Mouse (Mus musculus): ENCODE measurements at regions not wholly inside any gene's neighbourhood (a gene's known extent, or its start where the extent isn't known, plus 50 kb on each side); places are given as distances from the start of the nearest gene placed in this dataset.
A peak's percentile ranks its signal among the peaks of the same experiment; 100 is the strongest.

DNA sequence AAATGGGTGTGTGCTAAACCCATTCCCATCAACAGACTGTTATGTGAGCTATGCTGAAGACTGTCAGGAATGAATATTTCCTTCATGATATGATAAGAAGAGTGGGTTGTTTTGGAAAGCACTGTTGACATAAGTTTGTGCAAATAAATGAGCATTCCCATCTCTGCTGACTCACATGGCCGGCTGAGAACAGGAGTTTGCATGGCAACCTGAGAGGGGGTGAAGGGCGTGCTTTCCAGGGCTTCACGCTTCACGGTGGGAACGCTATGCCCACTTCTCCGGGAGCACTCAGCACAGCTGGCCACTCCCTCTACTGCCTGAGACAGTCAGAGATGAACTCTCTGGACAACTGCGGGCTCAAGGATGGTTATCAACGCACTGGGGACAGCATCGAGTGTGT, 348.9 kb upstream of the Slc24a5 start:
- H3K9me3 ChIP-seq, result no peaks in the 10 kb centered on the region
- H3K9ac ChIP-seq, result no peak overlapping the region
- no peak overlapping the region for H3K27ac ChIP-seq
- no peak for ATAC-seq (ENCODE audit: low FRiP score)
- H3K36me3 ChIP-seq, result no peaks in the 10 kb centered on the region
- no peak overlapping the region for H3K4me3 ChIP-seq
- H3K4me2 ChIP-seq, result no peak overlapping the region
- 76% methylated on average over 9 of the region's 9 CpGs for WGBS
- H3K27me3 ChIP-seq, result no peaks in the 10 kb centered on the region
- H3K4me1 ChIP-seq (replicated peaks), result peaks cover 4% of the 10 kb centered on the region; the same call in 1 of the 2 replicates

DNA sequence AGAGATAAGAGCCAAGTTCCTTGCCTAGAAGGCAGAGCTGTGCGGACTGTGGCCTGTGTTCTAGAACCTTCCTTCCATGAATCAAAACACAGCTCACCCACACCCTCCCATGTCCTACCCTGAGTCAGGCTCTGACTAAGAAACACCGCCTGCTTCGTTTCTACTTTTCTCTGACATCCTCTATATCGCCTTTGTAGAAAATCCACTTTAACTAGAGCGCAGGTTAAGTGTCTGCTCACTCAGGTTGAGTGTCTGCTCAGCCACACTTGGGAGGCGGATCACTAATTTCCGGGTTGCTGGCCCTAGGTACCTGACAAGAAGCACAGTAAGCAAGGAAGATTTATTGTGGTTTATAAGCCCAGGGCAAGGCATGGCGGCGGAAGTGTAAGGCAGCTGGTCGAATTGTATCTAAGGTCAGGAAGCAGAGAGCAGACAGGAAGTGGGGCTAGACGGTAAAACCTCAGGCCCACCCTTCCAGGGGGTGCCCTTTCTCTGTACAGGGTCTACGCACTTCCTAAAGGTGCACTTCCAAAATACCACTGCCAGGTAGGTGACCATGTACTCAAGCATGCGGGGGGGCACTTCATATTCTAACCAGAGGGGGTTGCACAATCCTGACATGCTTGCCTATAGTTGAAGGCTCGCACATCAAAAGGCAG, 348.0 kb upstream of the Slc24a5 start:
- Histone ChIP-seq H3K9ac (no peak overlapping the region), H3K9me3 (no peaks in the 10 kb centered on the region), H3K27ac (peak overlapping the region; percentile 19), H3K27me3 (no peaks in the 10 kb centered on the region), H3K36me3 (no peaks in the 10 kb centered on the region), H3K4me3 (no peak overlapping the region), H3K4me1 (replicated peaks) (peaks cover 7% of the 10 kb centered on the region), H3K4me2 (no peak overlapping the region)
- no peak for ATAC-seq (ENCODE audit: low FRiP score)
- WGBS, result 80% methylated on average over 14 of the region's 14 CpGs

DNA sequence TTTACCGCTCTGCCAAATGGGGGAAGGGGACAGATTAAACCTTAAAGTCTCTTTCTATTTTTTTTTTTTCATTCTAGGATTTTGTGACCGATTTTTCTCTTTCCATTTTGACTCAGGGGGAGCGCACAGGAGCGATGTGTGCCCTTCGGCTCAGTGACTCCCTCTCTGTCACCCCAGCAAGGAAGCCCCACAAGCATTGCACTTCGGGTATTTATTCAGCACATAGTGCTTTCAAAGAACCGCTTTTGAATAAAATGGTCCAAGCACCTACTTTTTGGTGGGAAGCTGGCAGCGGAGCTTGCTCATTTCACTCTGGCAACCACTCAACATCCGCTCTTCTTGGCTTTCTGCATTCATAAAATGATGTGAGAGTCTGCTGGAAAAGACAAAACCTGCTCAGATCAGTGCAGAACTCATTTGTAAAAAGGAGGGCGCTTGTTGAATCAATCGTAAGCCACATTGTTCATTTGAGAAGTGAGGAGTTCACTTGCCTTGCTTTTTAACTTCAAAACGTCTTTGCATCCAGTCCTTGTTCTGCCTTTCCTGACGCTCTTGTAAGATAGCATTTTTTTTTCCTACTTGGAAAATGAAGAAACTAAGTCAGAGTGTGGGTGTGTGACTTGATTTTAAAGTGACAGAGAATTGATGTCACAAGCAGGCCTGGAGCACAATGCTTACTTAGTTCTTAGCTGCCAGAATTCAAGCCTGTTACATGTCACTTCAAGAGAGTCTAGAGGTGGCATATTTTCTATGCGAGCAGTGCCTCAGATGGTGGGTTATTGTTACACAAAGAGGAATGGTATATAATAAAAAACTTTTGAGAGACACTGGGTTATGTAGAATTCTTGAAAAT, 347.1 kb upstream of the Slc24a5 start:
- no peak overlapping the region for H3K4me2 ChIP-seq
- WGBS, result 68% methylated on average over 14 of the region's 14 CpGs
- no peaks in the 10 kb centered on the region for H3K36me3 ChIP-seq
- peak; percentile 38; the same call in 1 of the 2 replicates for ATAC-seq (ENCODE audit: low FRiP score)
- no peaks in the 10 kb centered on the region for H3K9me3 ChIP-seq
- H3K4me1 ChIP-seq (replicated peaks), result peaks cover 14% of the 10 kb centered on the region
- no peak overlapping the region for H3K4me3 ChIP-seq
- no peaks in the 10 kb centered on the region for H3K27me3 ChIP-seq
- H3K27ac ChIP-seq, result peak overlapping the region; percentile 19; the same call in 1 of the 2 replicates
- no peak overlapping the region for H3K9ac ChIP-seq

DNA sequence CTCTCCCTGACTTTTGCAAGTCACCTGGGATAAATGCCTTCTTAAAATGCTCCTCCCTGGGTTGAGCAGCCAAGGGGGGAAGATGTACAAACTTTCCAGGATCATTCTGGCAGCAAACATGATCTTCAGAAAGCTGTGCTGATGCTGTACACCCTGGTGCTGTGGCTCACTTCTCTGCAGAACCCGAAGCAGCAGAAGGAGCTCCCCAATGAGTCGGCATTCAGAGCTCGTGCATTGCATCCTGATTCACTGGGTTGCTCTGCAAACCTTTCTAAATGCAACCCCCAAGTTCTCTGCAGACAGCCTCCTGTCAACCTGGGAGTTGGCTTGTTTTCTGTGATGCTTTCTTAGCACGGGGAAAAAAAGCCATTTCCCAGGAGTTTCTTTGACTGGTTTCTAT, 343.8 kb upstream of the Slc24a5 start:
- Histone ChIP-seq H3K9me3 (no peaks in the 10 kb centered on the region), H3K27me3 (no peaks in the 10 kb centered on the region), H3K36me3 (no peaks in the 10 kb centered on the region), H3K27ac (peak overlapping the region; percentile 48; the same call in 1 of the 2 replicates), H3K9ac (no peak overlapping the region), H3K4me1 (replicated peaks) (peaks cover 14% of the 10 kb centered on the region), H3K4me2 (no peak overlapping the region), H3K4me3 (no peak overlapping the region)
- 65% methylated on average over 4 of the region's 4 CpGs for WGBS
- no peak for ATAC-seq (ENCODE audit: low FRiP score)

DNA sequence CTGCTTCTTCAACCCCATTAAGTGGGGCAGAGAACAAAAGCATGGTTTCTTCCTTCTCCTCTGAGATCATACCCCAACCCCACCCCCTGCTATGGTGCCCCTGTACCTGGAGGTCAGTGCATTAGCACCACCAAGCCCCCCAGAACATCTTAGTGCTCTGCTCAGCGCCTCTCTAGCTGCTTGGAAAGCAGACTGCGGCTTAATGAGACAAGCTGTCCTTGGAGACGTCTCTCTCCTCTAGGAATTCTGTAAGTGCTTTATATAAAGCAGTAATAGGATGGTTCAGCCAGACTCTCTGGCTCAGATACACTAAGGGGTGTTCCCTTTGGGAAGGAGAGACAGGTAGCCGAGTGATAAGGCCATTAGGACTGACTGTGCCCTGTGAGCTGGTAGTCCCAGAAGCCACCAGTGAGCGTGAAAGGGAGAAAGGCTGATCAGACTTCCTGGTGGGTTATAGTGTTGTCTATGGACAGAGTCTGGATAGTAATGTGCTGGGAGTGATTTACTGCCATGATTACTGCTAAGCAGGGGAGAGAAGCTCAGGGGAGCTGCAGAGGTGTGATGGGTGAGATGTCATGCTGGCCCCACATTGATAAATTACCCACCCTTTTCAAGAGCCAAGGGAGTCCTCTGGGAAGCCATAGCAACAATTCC, 343.0 kb upstream of the Slc24a5 start:
- no peaks in the 10 kb centered on the region for H3K9me3 ChIP-seq
- H3K4me1 ChIP-seq (replicated peaks), result peaks cover 13% of the 10 kb centered on the region
- no peaks in the 10 kb centered on the region for H3K36me3 ChIP-seq
- H3K9ac ChIP-seq, result no peak overlapping the region
- H3K27me3 ChIP-seq, result no peaks in the 10 kb centered on the region
- no peak overlapping the region for H3K4me2 ChIP-seq
- peak overlapping the region; percentile 35 for H3K27ac ChIP-seq
- ATAC-seq (ENCODE audit: low FRiP score), result peak; percentile 75
- WGBS, result 43% methylated on average over 5 of the region's 5 CpGs
- H3K4me3 ChIP-seq, result no peak overlapping the region

DNA sequence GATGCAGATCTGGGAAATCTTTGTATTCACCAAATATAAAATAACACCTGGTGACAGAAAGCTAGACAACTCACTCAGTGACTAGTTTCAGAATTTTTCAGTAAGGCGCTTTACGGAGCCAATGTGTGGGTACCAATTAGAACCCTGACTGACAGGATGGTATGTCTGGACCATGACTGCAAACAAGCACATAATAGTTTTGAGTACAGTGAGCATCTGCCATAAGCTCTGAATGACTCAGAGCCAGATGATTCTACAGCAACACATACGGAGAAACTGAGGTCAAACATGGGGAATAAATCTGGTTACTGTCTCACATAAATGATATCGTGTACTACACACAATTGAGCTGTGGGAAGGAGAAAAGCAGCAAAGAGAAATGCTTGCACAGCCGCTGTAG, 339.9 kb upstream of the Slc24a5 start:
- Histone ChIP-seq H3K36me3 (no peaks in the 10 kb centered on the region), H3K27ac (no peak overlapping the region), H3K4me3 (no peak overlapping the region), H3K27me3 (no peaks in the 10 kb centered on the region), H3K4me2 (no peak overlapping the region), H3K4me1 (replicated peaks) (peaks cover 10% of the 10 kb centered on the region), H3K9ac (no peak overlapping the region), H3K9me3 (no peaks in the 10 kb centered on the region)
- WGBS, result 93% methylated on average over 5 of the region's 5 CpGs
- ATAC-seq (ENCODE audit: low FRiP score), result no peak

DNA sequence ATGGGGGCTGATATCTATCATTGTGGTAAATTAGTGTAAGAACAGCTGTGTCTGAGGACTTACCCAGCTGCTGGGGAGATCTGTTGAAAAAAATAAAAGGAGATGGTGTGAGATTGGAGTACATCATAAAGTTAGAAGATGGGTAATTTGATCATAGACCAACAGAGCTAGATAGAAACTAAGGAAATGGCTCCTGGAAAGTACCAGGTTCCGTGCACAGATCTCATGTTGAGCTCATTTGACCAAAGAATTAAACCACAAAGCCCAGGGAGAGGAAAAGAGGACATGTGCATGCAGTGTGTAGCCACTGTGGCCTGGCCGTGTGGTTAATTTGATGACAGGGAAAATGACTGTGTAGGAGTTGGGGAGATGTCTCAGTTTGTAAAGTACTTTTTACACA, 335.3 kb upstream of the Slc24a5 start:
- Histone ChIP-seq H3K9me3 (no peaks in the 10 kb centered on the region), H3K4me2 (no peak overlapping the region), H3K27me3 (no peaks in the 10 kb centered on the region), H3K36me3 (no peaks in the 10 kb centered on the region), H3K4me1 (replicated peaks) (no peaks in the 10 kb centered on the region), H3K9ac (no peak overlapping the region), H3K4me3 (no peak overlapping the region), H3K27ac (no peak overlapping the region)
- 88% methylated on average over 2 of the region's 2 CpGs for WGBS
- ATAC-seq (ENCODE audit: low FRiP score), result no peak

DNA sequence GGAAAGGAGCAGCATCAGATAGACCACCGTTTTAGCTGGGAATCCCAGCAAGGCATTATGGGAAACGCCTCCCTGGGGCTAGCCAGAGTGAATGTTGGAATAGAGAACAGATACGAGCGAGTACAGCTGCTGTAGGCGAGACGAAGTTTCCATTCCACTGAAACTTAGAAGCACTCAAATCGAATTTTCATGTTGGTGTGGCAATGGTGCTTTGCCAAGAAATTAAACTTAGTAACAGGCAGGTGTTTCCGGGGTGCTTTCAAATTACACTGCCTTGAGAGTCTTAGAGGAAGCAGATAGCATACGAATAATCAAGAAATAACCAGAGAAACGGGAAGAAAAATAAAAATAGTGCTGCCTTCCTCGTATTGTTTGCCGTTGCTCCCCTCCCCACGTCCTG, 327.1 kb upstream of the Slc24a5 start:
- H3K27ac ChIP-seq, result no peak overlapping the region
- ATAC-seq (ENCODE audit: low FRiP score), result no peak
- no peaks in the 10 kb centered on the region for H3K36me3 ChIP-seq
- no peak overlapping the region for H3K4me2 ChIP-seq
- H3K4me3 ChIP-seq, result no peak overlapping the region
- no peaks in the 10 kb centered on the region for H3K27me3 ChIP-seq
- no peaks in the 10 kb centered on the region for H3K9me3 ChIP-seq
- no peaks in the 10 kb centered on the region; the same call in 1 of the 2 replicates for H3K4me1 ChIP-seq (replicated peaks)
- H3K9ac ChIP-seq, result no peak overlapping the region
- 65% methylated on average over 13 of the region's 13 CpGs for WGBS

DNA sequence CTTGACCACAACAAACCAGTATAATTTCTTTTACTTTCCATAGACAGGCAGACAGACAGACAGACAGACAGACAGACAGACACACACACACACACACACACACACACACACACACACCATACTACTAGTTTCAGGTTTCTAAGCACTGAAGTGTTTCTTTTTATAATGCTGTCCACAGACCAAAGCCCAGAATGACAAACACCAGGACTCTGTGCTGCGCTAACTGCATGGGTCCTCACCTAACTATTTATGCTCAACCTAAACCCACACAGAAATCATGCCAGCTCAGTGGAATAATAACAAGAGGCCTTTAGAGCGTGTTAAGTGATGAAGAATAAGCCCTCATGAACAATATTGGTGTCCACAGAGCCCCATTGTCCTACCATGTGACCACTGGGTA, 325.0 kb upstream of the Slc24a5 start:
- Histone ChIP-seq H3K27me3 (no peaks in the 10 kb centered on the region), H3K4me2 (no peak overlapping the region), H3K4me1 (replicated peaks) (no peaks in the 10 kb centered on the region; the same call in 1 of the 2 replicates), H3K36me3 (no peaks in the 10 kb centered on the region), H3K4me3 (no peak overlapping the region), H3K9ac (no peak overlapping the region), H3K27ac (no peak overlapping the region), H3K9me3 (no peaks in the 10 kb centered on the region)
- ATAC-seq (ENCODE audit: low FRiP score), result no peak
- WGBS, result 76% methylated on average over 2 of the region's 2 CpGs

DNA sequence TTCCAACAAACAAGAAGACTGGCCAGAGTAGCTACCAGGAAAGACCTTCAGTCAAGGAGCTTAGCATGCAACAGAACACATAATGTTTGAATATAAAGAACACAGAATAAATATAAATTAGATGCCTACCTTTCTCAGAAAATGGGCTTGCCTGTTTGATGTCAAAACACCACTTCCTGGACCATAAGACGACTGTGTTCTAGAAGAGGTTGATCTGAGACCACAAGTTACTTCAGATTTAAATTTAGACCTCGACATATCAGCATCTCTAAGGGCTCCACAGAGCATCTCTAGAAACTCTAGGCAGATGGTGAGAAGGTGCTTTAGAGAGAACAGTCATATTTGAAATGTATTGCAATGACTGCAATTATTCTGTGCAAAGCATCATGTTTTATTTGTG, 322.9 kb upstream of the Slc24a5 start:
- H3K9ac ChIP-seq, result no peak overlapping the region
- no peak for ATAC-seq (ENCODE audit: low FRiP score)

DNA sequence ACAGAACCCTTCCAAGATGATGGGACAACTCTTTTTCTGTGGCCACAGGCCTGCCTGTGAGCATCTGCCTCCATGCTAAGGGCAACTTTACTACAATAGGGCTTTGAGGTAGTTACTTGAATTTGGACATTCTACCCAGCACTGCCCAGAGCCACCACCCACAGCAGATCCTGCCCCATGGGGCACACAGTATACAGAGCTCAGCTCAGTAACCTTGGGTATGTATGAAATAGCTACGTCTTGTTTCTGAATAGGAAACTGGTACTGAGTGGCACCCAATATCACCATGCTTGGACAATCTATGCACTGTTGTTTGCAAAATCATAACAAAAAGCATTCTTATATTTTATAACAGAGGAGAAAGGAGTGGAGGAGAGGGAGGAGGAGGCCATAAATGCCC, 320.8 kb upstream of the Slc24a5 start:
- no peak for ATAC-seq (ENCODE audit: low FRiP score)
- no peak overlapping the region for H3K4me2 ChIP-seq
- H3K36me3 ChIP-seq, result no peaks in the 10 kb centered on the region
- 84% methylated on average over 1 of the region's 1 CpGs for WGBS
- H3K4me3 ChIP-seq, result no peak overlapping the region
- no peaks in the 10 kb centered on the region; the same call in 1 of the 2 replicates for H3K4me1 ChIP-seq (replicated peaks)
- no peak overlapping the region for H3K9ac ChIP-seq
- H3K27ac ChIP-seq, result no peak overlapping the region
- H3K27me3 ChIP-seq, result no peaks in the 10 kb centered on the region
- no peaks in the 10 kb centered on the region for H3K9me3 ChIP-seq

More for the DNA sequence above, 322.9 kb upstream of the Slc24a5 start:
- Histone ChIP-seq H3K9me3 (no peaks in the 10 kb centered on the region), H3K27me3 (no peaks in the 10 kb centered on the region), H3K27ac (no peak overlapping the region), H3K36me3 (no peaks in the 10 kb centered on the region), H3K4me2 (no peak overlapping the region), H3K4me1 (replicated peaks) (no peaks in the 10 kb centered on the region; the same call in 1 of the 2 replicates), H3K4me3 (no peak overlapping the region)
- 91% methylated on average over 2 of the region's 2 CpGs for WGBS

DNA sequence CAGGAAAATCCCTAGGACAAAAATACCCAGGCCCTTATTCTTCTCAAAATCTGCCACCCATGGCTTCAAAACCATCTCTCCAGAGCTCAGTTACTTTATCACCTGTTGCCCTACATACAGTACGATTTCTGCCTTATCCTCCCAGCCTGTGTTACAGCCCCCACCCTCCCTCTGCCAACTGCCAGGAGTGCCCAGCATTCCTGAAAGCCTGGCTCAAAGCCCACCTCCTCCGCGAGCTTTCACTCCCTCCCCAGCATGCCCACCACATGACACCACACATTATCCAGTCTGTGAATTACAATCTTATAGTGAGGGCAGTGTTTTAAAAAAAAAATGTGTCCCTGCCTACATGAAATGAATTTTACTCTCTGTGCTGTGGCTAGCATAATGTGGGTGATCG, 320.3 kb upstream of the Slc24a5 start:
- 61% methylated on average over 4 of the region's 4 CpGs for WGBS
- Histone ChIP-seq H3K27ac (no peak overlapping the region), H3K9me3 (no peaks in the 10 kb centered on the region), H3K36me3 (no peaks in the 10 kb centered on the region), H3K4me3 (no peak overlapping the region), H3K9ac (no peak overlapping the region), H3K27me3 (no peaks in the 10 kb centered on the region), H3K4me2 (no peak overlapping the region), H3K4me1 (replicated peaks) (no peaks in the 10 kb centered on the region; the same call in 1 of the 2 replicates)
- 0 out of 2 replicates have a peak, but pooled peaks have one; percentile 52 for ATAC-seq (ENCODE audit: low FRiP score)

All from hindbrain, embryonic 13.5 days (tissue).